ENCODE assay signal across 9 mouse cellular contexts in genomic region chr7:16921881-16922335, GRCm38 (mm10). TPM values are rescaled to one million over a fixed set of nuclear protein-coding genes. Genes with fewer than 3 reads are reported as not detected.
A peak's percentile ranks its signal among the peaks of the same experiment; 100 is the strongest.
DNase-seq lines count a peak whose midpoint lies in the region; ATAC-seq lines count a peak whose summit lies in the region.
"Had no signal": no experiment of that assay in that cellular context is flagged by ENCODE, and none has a peak within 500 bp of the region (broad histone marks: within the 10 kb centered on the region; RNA-seq: fewer than 3 reads in every experiment).

No protein-coding gene starts in this region.

- peaks cover 35% of the 10 kb centered on the region for H3K36me3 ChIP-seq in heart, embryonic 12.5 days
- H3K36me3 ChIP-seq in embryonic facial prominence, embryonic 15.5 days = peaks cover 22% of the 10 kb centered on the region
- H3K36me3 ChIP-seq in kidney, embryonic 14.5 days (ENCODE audit: control insufficient read depth, insufficient read depth, low read length) = peaks cover 33% of the 10 kb centered on the region
- peaks cover 23% of the 10 kb centered on the region; the same call in 1 of the 2 replicates for H3K36me3 ChIP-seq in midbrain, embryonic 16.5 days (ENCODE audit: control insufficient read depth, insufficient read depth, low read length)

- H3K4me1 ChIP-seq in heart, embryonic 12.5 days (replicated peaks) = peaks cover 42% of the 10 kb centered on the region
- peaks cover 52% of the 10 kb centered on the region for H3K4me1 ChIP-seq in embryonic facial prominence, embryonic 15.5 days
- peaks cover 38% of the 10 kb centered on the region for H3K4me1 ChIP-seq in kidney, embryonic 14.5 days (ENCODE audit: control insufficient read depth, insufficient read depth, low read length)
- H3K4me1 ChIP-seq in midbrain, embryonic 16.5 days (ENCODE audit: control insufficient read depth, insufficient read depth, low read length) = peaks cover 32% of the 10 kb centered on the region

- H3K27ac ChIP-seq in heart, embryonic 12.5 days (ENCODE audit: poor library complexity, severe bottlenecking) = peak overlapping the region; percentile 24
- H3K27ac ChIP-seq in embryonic facial prominence, embryonic 15.5 days (replicated peaks) = peak overlapping the region; percentile 87
- peak overlapping the region; percentile 76; the same call in 1 of the 2 replicates for H3K27ac ChIP-seq in kidney, embryonic 14.5 days (ENCODE audit: low read depth, low read length)
- H3K27ac ChIP-seq in midbrain, embryonic 16.5 days (ENCODE audit: low read length) = peak overlapping the region; percentile 96

- 40% methylated on average over 6 of the region's 6 CpGs for WGBS in heart, embryonic 12.5 days
- WGBS in embryonic facial prominence, embryonic 15.5 days = 14% methylated on average over 6 of the region's 6 CpGs
- 36% methylated on average over 6 of the region's 6 CpGs for WGBS in kidney, embryonic 14.5 days
- 24% methylated on average over 6 of the region's 6 CpGs for WGBS in midbrain, embryonic 16.5 days

- peak overlapping the region; percentile 97 for H3K4me2 ChIP-seq in heart, embryonic 12.5 days
- peak overlapping the region; percentile 67 for H3K4me2 ChIP-seq in embryonic facial prominence, embryonic 15.5 days (replicated peaks)
- peak overlapping the region; percentile 75 for H3K4me2 ChIP-seq in kidney, embryonic 14.5 days (replicated peaks; ENCODE audit: low read depth, low read length)
- H3K4me2 ChIP-seq in midbrain, embryonic 16.5 days (ENCODE audit: low read length) = peak overlapping the region; percentile 79

- ATAC-seq in heart, embryonic 12.5 days (ENCODE audit: insufficient number of reproducible peaks, low FRiP score) = no peak
- no peak for ATAC-seq in embryonic facial prominence, embryonic 15.5 days (ENCODE audit: insufficient number of reproducible peaks, low FRiP score, low TSS enrichment, low read depth)
- no peak for ATAC-seq in kidney, embryonic 14.5 days (ENCODE audit: low FRiP score, low TSS enrichment)
- no peak for ATAC-seq in midbrain, embryonic 16.5 days
- no peak for ATAC-seq in megakaryocyte-erythroid progenitor cell, adult 5-6 weeks (replicated peaks; ENCODE audit: low FRiP score, low TSS enrichment, poor library complexity, severe bottlenecking)

- H3K9ac ChIP-seq in heart, embryonic 12.5 days = peak overlapping the region; percentile 91
- H3K9ac ChIP-seq in embryonic facial prominence, embryonic 15.5 days = peak overlapping the region; percentile 18; the same call in 1 of the 2 replicates
- H3K9ac ChIP-seq in kidney, embryonic 14.5 days (ENCODE audit: low read depth, low read length) = peak overlapping the region; percentile 96
- H3K9ac ChIP-seq in midbrain, embryonic 16.5 days (ENCODE audit: low read depth, low read length) = peak overlapping the region; percentile 90

- H3K9me3 ChIP-seq in heart, embryonic 12.5 days (replicated peaks) = no peaks in the 10 kb centered on the region
- no peaks in the 10 kb centered on the region for H3K9me3 ChIP-seq in embryonic facial prominence, embryonic 15.5 days (replicated peaks)
- H3K9me3 ChIP-seq in kidney, embryonic 14.5 days (ENCODE audit: control insufficient read depth, low read length) = no peaks in the 10 kb centered on the region
- H3K9me3 ChIP-seq in midbrain, embryonic 16.5 days (replicated peaks; ENCODE audit: control insufficient read depth, low read length, poor library complexity, severe bottlenecking) = no peaks in the 10 kb centered on the region

- peak overlapping the region; percentile 82 for H3K4me3 ChIP-seq in heart, embryonic 12.5 days
- H3K4me3 ChIP-seq in embryonic facial prominence, embryonic 15.5 days (replicated peaks) = peak overlapping the region; percentile 97
- H3K4me3 ChIP-seq in kidney, embryonic 14.5 days (ENCODE audit: low read length) = peak overlapping the region; percentile 97
- peak overlapping the region; percentile 74 for H3K4me3 ChIP-seq in midbrain, embryonic 16.5 days (ENCODE audit: low read depth, low read length)

- no peak for DNase-seq in heart, adult 18-20 months
- no peak for DNase-seq in spleen, postnatal 36 days (ENCODE audit: low spot score in 2 of 2)
- no peak for DNase-seq in spleen, postnatal 4 days (ENCODE audit: low spot score in 2 of 2)

- H3K27me3 ChIP-seq in heart, embryonic 12.5 days (replicated peaks) = no peaks in the 10 kb centered on the region
- H3K27me3 ChIP-seq in embryonic facial prominence, embryonic 15.5 days = no peaks in the 10 kb centered on the region
- H3K27me3 ChIP-seq in kidney, embryonic 14.5 days (ENCODE audit: control insufficient read depth, insufficient read depth, low read length) = no peaks in the 10 kb centered on the region
- no peaks in the 10 kb centered on the region for H3K27me3 ChIP-seq in midbrain, embryonic 16.5 days (ENCODE audit: control insufficient read depth, insufficient read depth, low read depth, low read length)

RNA-seq across cellular contexts. Expression of gene Calm3, which starts 2.0 kb away (rescaled TPM):
- 83.6 and 95.0 TPM in 2 replicates for polyA plus RNA-seq in heart, embryonic 12.5 days (2016; fragmentation: Nextera tagmentation; extraction: Ambion mirVana)
- 100 to 1,000 TPM; 166 to 200 TPM for total RNA-seq in heart, adult 18-20 months (2021)
- 117 and 138 TPM in 2 replicates for polyA plus RNA-seq in embryonic facial prominence, embryonic 15.5 days (2015; fragmentation: Nextera tagmentation; extraction: Ambion mirVana)
- 156 and 198 TPM in 2 replicates for polyA plus RNA-seq in kidney, embryonic 14.5 days (2014; fragmentation: Nextera tagmentation; extraction: Ambion mirVana)
- polyA plus RNA-seq in midbrain, embryonic 16.5 days (2015; fragmentation: Nextera tagmentation; extraction: Ambion mirVana) = 405 and 443 TPM in 2 replicates
- 291 and 377 TPM in 2 replicates for total RNA-seq in megakaryocyte-erythroid progenitor cell, adult 5-6 weeks (2014; fragmentation: Nextera tagmentation)
- total RNA-seq in megakaryocyte-erythroid progenitor cell, adult 5-6 weeks (2017) = 512 and 515 TPM in 2 replicates

RNA-seq across cellular contexts. Expression of gene Ptgir, which starts 15.6 kb away (rescaled TPM):
- 0.28 and 0.34 TPM in 2 replicates for polyA plus RNA-seq in heart, embryonic 12.5 days (2016; fragmentation: Nextera tagmentation; extraction: Ambion mirVana)
- total RNA-seq in heart, adult 18-20 months (2021) = 1 to 10 TPM; 1.5 TPM
- 2.5 and 3.1 TPM in 2 replicates for polyA plus RNA-seq in embryonic facial prominence, embryonic 15.5 days (2015; fragmentation: Nextera tagmentation; extraction: Ambion mirVana)
- polyA plus RNA-seq in kidney, embryonic 14.5 days (2014; fragmentation: Nextera tagmentation; extraction: Ambion mirVana) = 0.67 and 1.4 TPM in 2 replicates
- polyA plus RNA-seq in midbrain, embryonic 16.5 days (2015; fragmentation: Nextera tagmentation; extraction: Ambion mirVana) = 0.22 and 0.23 TPM in 2 replicates
- not detected in 2 replicates for total RNA-seq in megakaryocyte-erythroid progenitor cell, adult 5-6 weeks (2014; fragmentation: Nextera tagmentation)
- total RNA-seq in megakaryocyte-erythroid progenitor cell, adult 5-6 weeks (2017) = not detected in 2 replicates

RNA-seq across cellular contexts. Expression of gene Pnmal2, which starts 22.6 kb away (rescaled TPM):
- polyA plus RNA-seq in heart, embryonic 12.5 days (2016; fragmentation: Nextera tagmentation; extraction: Ambion mirVana) = 3.5 and 4.2 TPM in 2 replicates
- total RNA-seq in heart, adult 18-20 months (2021) = 1 to 10 TPM; 3.7 to 4.0 TPM
- 22.4 and 26.0 TPM in 2 replicates for polyA plus RNA-seq in embryonic facial prominence, embryonic 15.5 days (2015; fragmentation: Nextera tagmentation; extraction: Ambion mirVana)
- 2.5 and 5.5 TPM in 2 replicates for polyA plus RNA-seq in kidney, embryonic 14.5 days (2014; fragmentation: Nextera tagmentation; extraction: Ambion mirVana)
- 186 and 206 TPM in 2 replicates for polyA plus RNA-seq in midbrain, embryonic 16.5 days (2015; fragmentation: Nextera tagmentation; extraction: Ambion mirVana)
- not detected in 2 replicates for total RNA-seq in megakaryocyte-erythroid progenitor cell, adult 5-6 weeks (2014; fragmentation: Nextera tagmentation)
- not detected in 2 replicates for total RNA-seq in megakaryocyte-erythroid progenitor cell, adult 5-6 weeks (2017)

RNA-seq across cellular contexts. Expression of gene Gng8, which starts 30.3 kb away (rescaled TPM):
- polyA plus RNA-seq in heart, embryonic 12.5 days (2016; fragmentation: Nextera tagmentation; extraction: Ambion mirVana) = 2.3 and 4.3 TPM in 2 replicates
- total RNA-seq in heart, adult 18-20 months (2021) = under 1 TPM in 1 of 2 experiments, not detected in 1; 0.47 TPM
- 27.8 and 36.3 TPM in 2 replicates for polyA plus RNA-seq in embryonic facial prominence, embryonic 15.5 days (2015; fragmentation: Nextera tagmentation; extraction: Ambion mirVana)
- polyA plus RNA-seq in kidney, embryonic 14.5 days (2014; fragmentation: Nextera tagmentation; extraction: Ambion mirVana) = 7.5 TPM in 2 replicates
- 14.0 and 49.2 TPM in 2 replicates for polyA plus RNA-seq in midbrain, embryonic 16.5 days (2015; fragmentation: Nextera tagmentation; extraction: Ambion mirVana)
- not detected in 2 replicates for total RNA-seq in megakaryocyte-erythroid progenitor cell, adult 5-6 weeks (2014; fragmentation: Nextera tagmentation)
- total RNA-seq in megakaryocyte-erythroid progenitor cell, adult 5-6 weeks (2017) = 2.6 TPM in 1 of 2 replicates, not detected in the other

RNA-seq across cellular contexts. Expression of gene Pnmal1, which starts 37.6 kb away (rescaled TPM):
- 0.14 and 0.28 TPM in 2 replicates for polyA plus RNA-seq in heart, embryonic 12.5 days (2016; fragmentation: Nextera tagmentation; extraction: Ambion mirVana)
- not detected for total RNA-seq in heart, adult 18-20 months (2021)
- 1.8 and 2.9 TPM in 2 replicates for polyA plus RNA-seq in embryonic facial prominence, embryonic 15.5 days (2015; fragmentation: Nextera tagmentation; extraction: Ambion mirVana)
- polyA plus RNA-seq in kidney, embryonic 14.5 days (2014; fragmentation: Nextera tagmentation; extraction: Ambion mirVana) = 0.51 and 0.74 TPM in 2 replicates
- 83.1 and 89.5 TPM in 2 replicates for polyA plus RNA-seq in midbrain, embryonic 16.5 days (2015; fragmentation: Nextera tagmentation; extraction: Ambion mirVana)
- total RNA-seq in megakaryocyte-erythroid progenitor cell, adult 5-6 weeks (2014; fragmentation: Nextera tagmentation) = not detected in 2 replicates
- not detected in 2 replicates for total RNA-seq in megakaryocyte-erythroid progenitor cell, adult 5-6 weeks (2017)
- total RNA-seq: gastrocnemius, postnatal 36 days had no signal

Comparison
In these comparisons a context has a peak if more than half of its experiments do, and no peak if none do; other contexts are left out.
1. H3K27ac ChIP-seq: peak in every context shown above with its lines; median percentile 96 in midbrain, embryonic 16.5 days; 87 in embryonic facial prominence, embryonic 15.5 days; 76 in kidney, embryonic 14.5 days; 24 in heart, embryonic 12.5 days.
2. H3K9ac ChIP-seq: peak in every context shown above with its lines; median percentile 96 in kidney, embryonic 14.5 days; 91 in heart, embryonic 12.5 days; 90 in midbrain, embryonic 16.5 days; 18 in embryonic facial prominence, embryonic 15.5 days.